Mouse (Mus musculus): ENCODE results near the gene Mef2d.

GRCm38 (mm10) chr3:88140903-88141430, 1.2 kb upstream of the Mef2d start:
- TF ChIP-seq E2F4 (IDR thresholded peaks at IDR 0.05; ENCODE audit: insufficient read depth): no peak
- TF ChIP-seq CEBPB (IDR thresholded peaks at IDR 0.05; ENCODE audit: insufficient read depth, poor library complexity, severe bottlenecking): no peak
- no peak for TF ChIP-seq POLR2AphosphoS2 (IDR thresholded peaks at IDR 0.05; ENCODE audit: insufficient read length, low read depth)

Measured in myocyte (in vitro differentiated cells).